Mouse (Mus musculus) heart, embryonic 14.5 days (tissue): ENCODE measurements around the gene Kcnk3. TPM values are rescaled to one million over a fixed set of nuclear protein-coding genes. Genes with fewer than 3 reads are reported as not detected.
A peak's percentile ranks its signal among the peaks of the same experiment; 100 is the strongest.

Source experiments
- ATAC-seq: fragments of 200-750 bp; cut with Nextera tagmentation; 2 replicates; pipeline ENCODE4 v1.8.0; 2017; ENCODE audit warnings: low read depth, moderate TSS enrichment; ENCODE audit not compliant: insufficient number of reproducible peaks, insufficient read depth, low FRiP score
- H3K27ac ChIP-seq, 2 experiments: fragments of 200-500 bp in 1 of 2; fragments of 300-500 bp in 1 of 2; sonication (generic) in 1 of 2; replicated peaks in 1 of 2; 2 replicates each; pipeline ENCODE4 v1.5.1; 2012 to 2014; ENCODE audit warnings: low read depth in 2 of 2, low read length in 2 of 2, control low read depth in 1 of 2, mild to moderate bottlenecking in 1 of 2, mixed read lengths in 1 of 2; ENCODE audit not compliant: control insufficient read depth in 1 of 2, insufficient read depth in 1 of 2
- H3K27me3 ChIP-seq: fragments of 300-500 bp; sonication (generic); 2 replicates; pipeline ENCODE4 v1.6.1; 2014; ENCODE audit warnings: mild to moderate bottlenecking, low read length, control low read depth; ENCODE audit not compliant: control insufficient read depth, insufficient read depth
- H3K36me3 ChIP-seq: fragments of 300-500 bp; sonication (generic); 2 replicates; pipeline ENCODE4 v1.6.1; 2014; ENCODE audit warnings: mild to moderate bottlenecking, control low read depth, low read length, mixed read lengths; ENCODE audit not compliant: control insufficient read depth, insufficient read depth
- H3K4me1 ChIP-seq, 2 experiments: fragments of 200-500 bp in 1 of 2; fragments of 300-500 bp in 1 of 2; sonication (generic) in 1 of 2; 2 replicates each; pipeline ENCODE4 v1.6.1; 2012 to 2014; ENCODE audit warnings: low read length in 2 of 2, control low read depth in 1 of 2, mixed read lengths in 1 of 2; ENCODE audit not compliant: control insufficient read depth in 2 of 2, insufficient read depth in 2 of 2
- H3K4me2 ChIP-seq: fragments of 300-500 bp; sonication (generic); 2 replicates; pipeline ENCODE4 v1.6.1; 2014; ENCODE audit warnings: mild to moderate bottlenecking, low read length
- H3K4me3 ChIP-seq, 2 experiments: fragments of 200-500 bp in 1 of 2; fragments of 300-500 bp in 1 of 2; sonication (generic) in 1 of 2; 2 replicates each; pipeline ENCODE4 v1.5.1; 2012 to 2014; ENCODE audit warnings: low read length in 2 of 2, mild to moderate bottlenecking in 2 of 2, control low read depth in 1 of 2, low read depth in 1 of 2, moderate library complexity in 1 of 2; ENCODE audit not compliant: control insufficient read depth in 1 of 2, insufficient read depth in 1 of 2
- H3K9ac ChIP-seq: fragments of 300-500 bp; sonication (generic); 2 replicates; pipeline ENCODE4 v1.6.1; 2014; ENCODE audit warnings: mild to moderate bottlenecking, low read length
- H3K9me3 ChIP-seq: fragments of 300-500 bp; sonication (generic); 2 replicates; pipeline ENCODE4 v1.6.1; 2016; ENCODE audit warnings: low read length, control low read depth; ENCODE audit not compliant: control insufficient read depth
- WGBS: fragments of 180-500 bp; shearing (Covaris S2); extraction: QIAGEN DNeasy Blood & Tissue Kit; methylation state at CpG from one replicate; pipeline ENCODE4 v1.1.7; 2014; 5-methylcytosine and 5-hydroxymethylcytosine counted together
- polyA plus RNA-seq: library from polyadenylated mRNA; unstranded; fragments of >200 nt; fragmentation: Nextera tagmentation; extraction: Ambion mirVana; gene quantifications from 2 replicates; pipeline ENCODE4 v1.2.1, GENCODE M21; 2014

The Kcnk3 gene
- polyA plus RNA-seq, 1 experiment from 2014 or later, result 40.3 TPM

DNA sequence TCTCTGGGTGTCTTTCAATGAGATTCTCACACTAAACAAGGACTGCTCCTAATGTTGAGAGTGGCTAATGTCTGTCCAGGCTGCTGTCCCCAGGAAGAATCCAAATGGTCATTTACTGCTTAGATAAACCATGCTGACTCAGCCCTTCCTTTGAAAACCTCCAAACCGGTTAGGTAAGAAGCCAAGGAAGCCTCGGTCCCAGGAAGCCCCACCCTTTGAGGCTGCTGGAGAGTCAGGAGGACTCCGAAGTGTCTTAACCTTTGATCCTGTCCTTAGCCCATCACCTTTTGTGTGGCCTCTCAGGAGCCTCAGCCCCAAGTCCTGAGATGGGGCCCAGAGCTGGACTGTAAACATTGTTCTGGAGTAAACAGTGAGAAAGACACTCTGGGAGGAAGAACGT lies 61.6 kb downstream of the Kcnk3 start:
- no peak overlapping the region for H3K4me2 ChIP-seq
- H3K36me3 ChIP-seq, result peaks cover 22% of the 10 kb centered on the region
- H3K27me3 ChIP-seq, result no peaks in the 10 kb centered on the region
- WGBS, result 77% methylated on average over 4 of the region's 4 CpGs
- H3K9me3 ChIP-seq, result no peaks in the 10 kb centered on the region
- H3K9ac ChIP-seq, result no peak overlapping the region
- H3K4me3 ChIP-seq, result no peak overlapping the region
- peaks cover 12 to 20% of the 10 kb centered on the region in 2 experiments for H3K4me1 ChIP-seq
- ATAC-seq, result no peak
- no peak overlapping the region for H3K27ac ChIP-seq

- no peak overlapping the region for H3K9ac ChIP-seq
- no peak overlapping the region for H3K4me2 ChIP-seq
- peaks cover 33% of the 10 kb centered on the region for H3K36me3 ChIP-seq
- H3K27me3 ChIP-seq, result no peaks in the 10 kb centered on the region
- no peak overlapping the region for H3K4me3 ChIP-seq
- no peaks in the 10 kb centered on the region for H3K9me3 ChIP-seq
- ATAC-seq, result no peak
- H3K27ac ChIP-seq, result no peak overlapping the region
- WGBS, result 61% methylated on average over 3 of the region's 3 CpGs
- peaks cover 14 to 23% of the 10 kb centered on the region in 2 experiments for H3K4me1 ChIP-seq
These were observed 62.8 kb downstream of the Kcnk3 start for GRCm38 (mm10) chr5:30650756-30651155.

DNA sequence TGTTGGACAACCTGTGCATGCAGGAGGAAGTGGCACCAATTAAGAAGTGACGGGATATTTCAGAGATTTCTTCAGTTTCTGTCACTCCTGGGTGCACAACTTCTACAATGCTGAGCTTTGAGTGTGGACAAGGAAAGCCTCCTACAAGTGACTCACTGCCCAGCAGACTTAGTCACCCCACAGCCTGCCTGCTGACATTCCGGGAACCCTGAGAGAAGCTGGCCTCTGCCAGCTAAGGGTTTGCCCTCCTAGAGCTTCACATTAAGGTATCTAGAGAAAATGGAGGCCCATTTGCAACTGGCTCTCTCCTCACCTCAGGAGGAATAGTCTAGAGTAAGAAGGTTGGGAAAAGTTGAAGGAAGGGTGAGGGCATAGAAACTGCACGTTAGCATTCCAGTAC lies 63.6 kb downstream of the Kcnk3 start:
- 80% methylated on average over 3 of the region's 3 CpGs for WGBS
- no peak for ATAC-seq
- Histone ChIP-seq H3K9me3 (no peaks in the 10 kb centered on the region), H3K4me2 (no peak overlapping the region), H3K27me3 (no peaks in the 10 kb centered on the region), H3K4me1 (peaks cover 14 to 23% of the 10 kb centered on the region in 2 experiments), H3K36me3 (peaks cover 41% of the 10 kb centered on the region), H3K9ac (no peak overlapping the region), H3K27ac (no peak overlapping the region), H3K4me3 (no peak overlapping the region)

- Histone ChIP-seq H3K36me3 (peaks cover 58% of the 10 kb centered on the region), H3K27me3 (no peaks in the 10 kb centered on the region), H3K4me3 (no peak overlapping the region), H3K9ac (no peak overlapping the region), H3K4me2 (no peak overlapping the region), H3K27ac (no peak overlapping the region), H3K9me3 (no peaks in the 10 kb centered on the region), H3K4me1 (peaks cover 14 to 22% of the 10 kb centered on the region in 2 experiments)
- 90% methylated on average over 6 of the region's 6 CpGs for WGBS
- no peak for ATAC-seq
These were observed 65.3 kb downstream of the Kcnk3 start for GRCm38 (mm10) chr5:30653246-30653645.

GRCm38 (mm10) chr5:30655042-30655441 lies 67.1 kb downstream of the Kcnk3 start:
- Histone ChIP-seq H3K27me3 (no peaks in the 10 kb centered on the region), H3K4me2 (no peak overlapping the region), H3K9me3 (no peaks in the 10 kb centered on the region), H3K27ac (0 out of 4 replicates have a peak overlapping the region, but pooled peaks of 1 of the 2 experiments have one; percentile 6), H3K36me3 (peaks cover 66% of the 10 kb centered on the region), H3K4me3 (no peak overlapping the region), H3K4me1 (peaks cover 6 to 10% of the 10 kb centered on the region in 2 experiments; a peak in 3 of 4 replicates), H3K9ac (no peak overlapping the region)
- 48% methylated on average over 8 of the region's 8 CpGs for WGBS
- ATAC-seq, result no peak

DNA sequence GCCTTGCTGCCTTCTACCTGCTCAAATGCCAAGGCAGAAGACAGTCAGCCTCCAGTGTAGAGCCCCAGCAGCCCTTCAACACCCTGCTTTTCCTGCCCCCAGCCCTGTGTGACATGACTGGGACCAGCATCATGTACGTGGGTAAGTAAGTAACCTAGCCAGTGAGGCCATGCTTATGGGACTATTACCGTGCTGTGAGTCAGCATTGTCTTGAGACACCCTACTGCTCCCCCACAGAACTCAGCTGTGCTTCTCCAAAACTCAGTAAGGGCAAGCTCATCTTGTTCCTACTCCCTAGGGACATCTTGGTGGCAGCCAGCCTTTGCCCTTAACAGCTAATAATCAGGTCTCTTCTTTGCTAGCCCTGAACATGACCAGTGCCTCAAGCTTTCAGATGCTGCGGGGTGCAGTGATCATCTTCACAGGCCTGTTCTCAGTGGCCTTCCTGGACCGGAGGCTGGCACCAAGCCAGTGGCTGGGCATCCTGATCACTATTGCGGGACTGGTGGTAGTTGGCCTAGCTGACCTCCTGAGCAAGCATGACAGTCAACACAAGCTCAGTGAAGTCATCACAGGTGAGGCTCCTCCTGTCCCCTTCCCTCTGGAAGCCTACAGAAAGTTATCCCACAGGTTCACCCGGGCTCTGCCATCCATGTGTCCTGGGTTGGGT lies 67.7 kb downstream of the Kcnk3 start:
- H3K4me1 ChIP-seq, result peaks cover 5 to 8% of the 10 kb centered on the region in 2 experiments; a peak in 3 of 4 replicates
- no peak for ATAC-seq
- no peak overlapping the region for H3K4me2 ChIP-seq
- no peaks in the 10 kb centered on the region for H3K9me3 ChIP-seq
- H3K27me3 ChIP-seq, result no peaks in the 10 kb centered on the region
- no peak overlapping the region for H3K4me3 ChIP-seq
- H3K27ac ChIP-seq, result 0 out of 4 replicates have a peak overlapping the region, but pooled peaks of 1 of the 2 experiments have one; percentile 6
- H3K36me3 ChIP-seq, result peaks cover 66% of the 10 kb centered on the region
- H3K9ac ChIP-seq, result no peak overlapping the region
- WGBS, result 86% methylated on average over 6 of the region's 6 CpGs

DNA sequence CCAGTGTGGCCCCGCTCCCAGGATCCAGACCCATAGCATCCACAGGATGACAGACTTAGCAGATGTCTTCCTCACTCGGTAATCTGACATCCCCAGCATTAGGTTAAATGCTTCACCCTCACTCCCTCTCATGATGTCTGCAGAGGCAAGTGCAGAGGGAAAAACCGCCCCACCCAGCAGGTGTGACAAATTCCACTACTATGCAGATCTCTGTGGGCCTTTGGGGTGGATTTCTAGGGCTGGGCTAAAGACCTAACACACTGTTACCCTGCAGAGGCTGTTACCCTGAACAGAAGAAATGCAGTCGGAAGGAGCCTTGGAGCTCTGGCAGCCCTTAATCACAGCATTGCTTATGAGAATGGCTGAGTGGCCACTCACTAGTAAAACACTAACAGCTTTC lies 71.1 kb downstream of the Kcnk3 start:
- ATAC-seq, result no peak
- H3K9ac ChIP-seq, result no peak overlapping the region

More for the DNA sequence above, 71.1 kb downstream of the Kcnk3 start:
- 74% methylated on average over 4 of the region's 4 CpGs for WGBS
- peaks cover 3% of the 10 kb centered on the region in 2 experiments; a peak in 2 of 4 replicates for H3K4me1 ChIP-seq
- no peak overlapping the region for H3K27ac ChIP-seq
- no peak overlapping the region for H3K4me2 ChIP-seq
- no peak overlapping the region for H3K4me3 ChIP-seq
- 0 out of 2 replicates have a peak, but pooled peaks cover 3% of the 10 kb centered on the region for H3K9me3 ChIP-seq
- peaks cover 45% of the 10 kb centered on the region for H3K36me3 ChIP-seq
- no peaks in the 10 kb centered on the region for H3K27me3 ChIP-seq
